ENCODE assay signal across 14 mouse cellular contexts in genomic region chr2:180395279-180396034, GRCm38 (mm10).
"Had no signal": no experiment of that assay in that cellular context is flagged by ENCODE, and none has a peak within 500 bp of the region (broad histone marks: within the 10 kb centered on the region; RNA-seq: fewer than 3 reads in every experiment).

No protein-coding gene starts in this region.

- H3K4me3 ChIP-seq: limb, embryonic 12.5 days; liver, embryonic 13.5 days; lung, embryonic 15.5 days; megakaryocyte, embryonic 14.5 days; midbrain, embryonic 12.5 days had no signal

- H3K4me1 ChIP-seq: limb, embryonic 12.5 days; liver, embryonic 13.5 days; lung, embryonic 15.5 days; midbrain, embryonic 12.5 days had no signal

- H3K9ac ChIP-seq: limb, embryonic 12.5 days; liver, embryonic 13.5 days; liver, postnatal 0 days; lung, embryonic 15.5 days; midbrain, embryonic 12.5 days had no signal

- ATAC-seq: liver, postnatal 0 days had no signal

- DNase-seq: kidney, postnatal 25 days; layer of hippocampus, adult 9-11 months; liver; liver, embryonic 13.5 days; liver, postnatal 0 days; lung, postnatal 14 days; spleen, adult 18-20 months; thymus, adult 18-20 months; thymus, postnatal 14 days had no signal

- H3K36me3 ChIP-seq: limb, embryonic 12.5 days; liver, embryonic 13.5 days; lung, embryonic 15.5 days; midbrain, embryonic 12.5 days had no signal

- H3K4me2 ChIP-seq: limb, embryonic 12.5 days; liver, embryonic 13.5 days; lung, embryonic 15.5 days; midbrain, embryonic 12.5 days had no signal

- H3K27ac ChIP-seq: limb, embryonic 12.5 days; liver, embryonic 13.5 days; lung, embryonic 15.5 days; macrophage; midbrain, embryonic 12.5 days had no signal

- H3K9me3 ChIP-seq: limb, embryonic 12.5 days; liver, embryonic 13.5 days; lung, embryonic 15.5 days; megakaryocyte, embryonic 14.5 days; midbrain, embryonic 12.5 days had no signal
